Mouse (Mus musculus): ENCODE measurements around the gene Arl4a.
A peak's percentile ranks its signal among the peaks of the same experiment; 100 is the strongest.

Arl4a gene

DNA sequence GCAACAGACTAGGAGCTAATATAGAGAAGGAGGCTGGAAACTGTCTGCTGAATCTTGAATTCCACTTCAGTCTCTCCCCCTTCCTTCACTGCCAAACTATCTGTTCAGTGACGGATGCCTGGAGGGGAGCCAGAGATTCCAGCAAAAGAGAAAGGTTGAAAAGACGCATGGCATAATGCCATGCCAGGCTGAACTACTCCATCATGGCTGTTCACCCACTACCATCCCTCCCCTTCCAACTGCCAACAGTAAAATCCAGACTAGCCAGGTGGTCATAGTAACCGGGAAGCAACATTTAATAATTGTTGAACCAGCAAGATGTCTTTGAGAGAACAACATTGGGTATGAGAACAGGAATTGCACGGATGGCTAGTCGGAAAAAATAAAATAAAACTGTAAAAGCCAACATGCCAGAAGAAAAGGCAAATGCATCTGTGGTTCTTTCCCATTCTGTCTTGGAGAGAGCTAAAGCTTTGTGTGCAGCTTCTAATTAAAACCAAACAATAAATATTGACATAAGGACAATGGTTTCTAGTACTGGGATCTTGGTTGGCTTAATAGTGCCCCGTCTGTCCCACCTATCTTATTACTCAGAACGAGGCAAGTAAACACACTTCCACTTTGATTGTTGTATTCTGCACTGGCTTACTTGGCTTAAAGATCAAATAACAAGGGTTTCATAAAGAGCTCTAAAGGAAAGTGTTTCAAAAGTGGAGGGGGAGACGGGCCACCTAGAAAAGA is 79.7 kb downstream of the Arl4a start:
- DNase-seq: peak; percentile 10 to 41

GRCm38 (mm10) chr12:39956396-39956795 is 81.4 kb downstream of the Arl4a start:
- peak; percentile 12 to 34 for DNase-seq
